In the genomic region with DNA sequence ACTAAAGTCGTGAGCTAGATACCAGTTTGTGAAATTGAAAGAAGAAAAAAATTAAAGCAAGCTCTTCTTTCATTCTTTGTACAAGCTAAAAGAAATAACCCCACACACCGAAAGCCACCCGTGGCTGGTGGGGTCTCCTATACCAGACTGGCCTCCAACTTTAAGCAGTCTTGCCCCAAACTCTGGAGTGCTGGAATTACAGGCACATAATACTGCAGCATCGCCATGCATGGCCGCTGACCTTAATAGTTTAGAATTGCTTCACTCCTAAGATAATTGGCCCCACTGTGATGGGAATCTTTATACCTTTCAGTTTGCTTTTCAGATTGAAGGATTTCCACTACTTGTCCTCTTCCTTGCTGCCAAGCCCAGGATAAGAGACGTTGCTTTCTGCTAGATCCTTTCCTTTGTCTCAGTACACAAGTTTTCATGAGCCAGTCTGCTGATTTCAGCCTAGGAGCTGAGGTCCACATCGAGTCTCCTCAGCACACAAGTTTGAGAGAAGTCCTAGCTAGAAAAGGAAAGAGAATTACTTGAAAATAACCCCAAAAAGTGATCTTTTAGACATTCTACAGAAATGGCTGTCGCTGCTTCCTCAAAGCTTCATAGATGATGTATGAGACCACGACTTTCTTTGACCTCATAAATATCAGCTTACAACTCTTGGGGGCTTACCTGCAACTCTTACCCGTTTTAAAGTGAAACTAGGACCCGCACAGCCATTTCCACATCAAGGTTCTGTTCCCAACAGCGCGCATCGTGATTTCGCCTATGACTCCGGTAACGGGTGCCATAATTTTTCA, we compare ENCODE assay signal across 8 mouse cellular contexts. TPM values are rescaled to one million over a fixed set of nuclear protein-coding genes. Genes with fewer than 3 reads are reported as not detected.
DNase-seq lines count a peak whose midpoint lies in the region; ATAC-seq and TF ChIP-seq lines count a peak whose summit lies in the region.

No protein-coding gene starts in this region.

- TF ChIP-seq CTCF in cerebellum, adult 2 months (IDR thresholded peaks at IDR 0.05; ENCODE audit: borderline replicate concordance, insufficient read depth, low read depth, low read length): no peak

- peak overlapping the region; percentile 66 for H3K4me3 ChIP-seq in cerebellum, adult 2 months (replicated peaks; ENCODE audit: insufficient read depth, low read depth, low read length)
- peak overlapping the region; percentile 79 for H3K4me3 ChIP-seq in forebrain, embryonic 13.5 days
- peak overlapping the region; percentile 82 for H3K4me3 ChIP-seq in limb, embryonic 14.5 days (replicated peaks; ENCODE audit: low read length)
- peak overlapping the region; percentile 60 for H3K4me3 ChIP-seq in stomach, embryonic 16.5 days (replicated peaks; ENCODE audit: low read length)

- peak overlapping the region; percentile 95 for H3K27ac ChIP-seq in cerebellum, adult 2 months (ENCODE audit: insufficient read depth, low read length)
- peak overlapping the region; percentile 99 for H3K27ac ChIP-seq in forebrain, embryonic 13.5 days
- H3K27ac ChIP-seq in limb, embryonic 14.5 days (replicated peaks; ENCODE audit: low read depth, low read length): peak overlapping the region; percentile 100
- H3K27ac ChIP-seq in stomach, embryonic 16.5 days (ENCODE audit: low read length): peak overlapping the region; percentile 100

- TF ChIP-seq POLR2A in cerebellum, adult 2 months (IDR thresholded peaks at IDR 0.05; ENCODE audit: borderline replicate concordance, insufficient read depth, low read length): no peak
- no peak for TF ChIP-seq POLR2A in limb, embryonic 14.5 days (IDR thresholded peaks at IDR 0.05; ENCODE audit: borderline replicate concordance, extremely low read depth, insufficient read depth, insufficient read length)

- no peak for DNase-seq in cerebellum, adult 2 months
- no peak for DNase-seq in cerebellum, adult 9-10 months
- DNase-seq in A20 (ENCODE audit: low read depth, low spot score): peak; percentile 60
- DNase-seq in limb, embryonic 14.5 days (ENCODE audit: low spot score): no peak
- no peak for DNase-seq in urinary bladder, adult 18-20 months (ENCODE audit: low spot score in 2 of 2)
- no peak for DNase-seq in cerebellum, postnatal 4 days (ENCODE audit: low spot score in 2 of 2)

- ATAC-seq in forebrain, embryonic 13.5 days: no peak
- no peak for ATAC-seq in limb, embryonic 14.5 days (ENCODE audit: low FRiP score, low read depth)
- no peak for ATAC-seq in stomach, embryonic 16.5 days (ENCODE audit: insufficient read depth, low FRiP score)

- peaks cover 28% of the 10 kb centered on the region; the same call in 1 of the 2 replicates for H3K36me3 ChIP-seq in forebrain, embryonic 13.5 days (ENCODE audit: poor library complexity, severe bottlenecking)
- H3K36me3 ChIP-seq in limb, embryonic 14.5 days (ENCODE audit: control insufficient read depth, insufficient read depth, low read length): peaks cover 25% of the 10 kb centered on the region
- H3K36me3 ChIP-seq in stomach, embryonic 16.5 days (ENCODE audit: control insufficient read depth, insufficient read depth, low read length): peaks cover 7% of the 10 kb centered on the region; the same call in 1 of the 2 replicates

- peaks cover 4% of the 10 kb centered on the region; the same call in 1 of the 2 replicates for H3K4me1 ChIP-seq in cerebellum, adult 2 months (ENCODE audit: control insufficient read depth, insufficient read depth, low read length)
- H3K4me1 ChIP-seq in forebrain, embryonic 13.5 days: peaks cover 64% of the 10 kb centered on the region
- H3K4me1 ChIP-seq in limb, embryonic 14.5 days (ENCODE audit: control insufficient read depth, insufficient read depth, low read length): peaks cover 39% of the 10 kb centered on the region
- peaks cover 47% of the 10 kb centered on the region for H3K4me1 ChIP-seq in stomach, embryonic 16.5 days (ENCODE audit: control insufficient read depth, insufficient read depth, low read length)

- peak overlapping the region; percentile 95 for H3K9ac ChIP-seq in forebrain, embryonic 13.5 days
- H3K9ac ChIP-seq in limb, embryonic 14.5 days (ENCODE audit: low read depth, low read length, severe bottlenecking): peak overlapping the region; percentile 97
- peak overlapping the region; percentile 78 for H3K9ac ChIP-seq in stomach, embryonic 16.5 days (ENCODE audit: low read length)

- WGBS in cerebellum, adult 2 months: 2% methylated on average over 17 of the region's 17 CpGs
- 8% methylated on average over 17 of the region's 17 CpGs for WGBS in forebrain, embryonic 13.5 days
- 8% methylated on average over 17 of the region's 17 CpGs for WGBS in limb, embryonic 14.5 days
- 5% methylated on average over 17 of the region's 17 CpGs for WGBS in stomach, embryonic 16.5 days

- H3K4me2 ChIP-seq in forebrain, embryonic 13.5 days: peak overlapping the region; percentile 84
- peak overlapping the region; percentile 85 for H3K4me2 ChIP-seq in limb, embryonic 14.5 days (replicated peaks; ENCODE audit: low read depth, low read length, severe bottlenecking)
- H3K4me2 ChIP-seq in stomach, embryonic 16.5 days (ENCODE audit: low read depth, low read length): peak overlapping the region; percentile 70

- H3K27me3 ChIP-seq in cerebellum, adult 2 months (ENCODE audit: control insufficient read depth, insufficient read depth, low read length): no peaks in the 10 kb centered on the region
- H3K27me3 ChIP-seq in forebrain, embryonic 13.5 days: no peaks in the 10 kb centered on the region
- H3K27me3 ChIP-seq in limb, embryonic 14.5 days (ENCODE audit: control insufficient read depth, insufficient read depth, low read length): no peaks in the 10 kb centered on the region
- H3K27me3 ChIP-seq in stomach, embryonic 16.5 days (ENCODE audit: control insufficient read depth, insufficient read depth, low read length): no peaks in the 10 kb centered on the region

- no peaks in the 10 kb centered on the region for H3K9me3 ChIP-seq in forebrain, embryonic 13.5 days (replicated peaks)
- H3K9me3 ChIP-seq in limb, embryonic 14.5 days (ENCODE audit: control insufficient read depth, low read length): no peaks in the 10 kb centered on the region
- H3K9me3 ChIP-seq in stomach, embryonic 16.5 days (replicated peaks; ENCODE audit: control insufficient read depth, low read length): no peaks in the 10 kb centered on the region

RNA-seq across cellular contexts. Expression of gene Pnrc2, which starts 0.9 kb away (rescaled TPM):
- polyA plus RNA-seq in cerebellum, adult 2 months (2012; rRNA removed): 59.7 and 61.5 TPM in 2 replicates
- polyA plus RNA-seq in forebrain, embryonic 13.5 days (2015; fragmentation: Nextera tagmentation; extraction: Ambion mirVana): 180 and 185 TPM in 2 replicates
- polyA plus RNA-seq in limb, embryonic 14.5 days (2012; rRNA removed): 105 and 106 TPM in 2 replicates
- polyA plus RNA-seq in limb, embryonic 14.5 days (2014; fragmentation: Nextera tagmentation; extraction: Ambion mirVana): 165 and 178 TPM in 2 replicates
- polyA plus RNA-seq in stomach, embryonic 16.5 days (2015; fragmentation: Nextera tagmentation; extraction: Ambion mirVana): 168 and 169 TPM in 2 replicates

RNA-seq across cellular contexts. Expression of gene Srsf10, which starts 17.2 kb away (rescaled TPM):
- polyA plus RNA-seq in cerebellum, adult 2 months (2012; rRNA removed): 54.7 and 61.5 TPM in 2 replicates
- polyA plus RNA-seq in forebrain, embryonic 13.5 days (2015; fragmentation: Nextera tagmentation; extraction: Ambion mirVana): 341 and 352 TPM in 2 replicates
- 139 and 145 TPM in 2 replicates for polyA plus RNA-seq in limb, embryonic 14.5 days (2012; rRNA removed)
- 258 and 273 TPM in 2 replicates for polyA plus RNA-seq in limb, embryonic 14.5 days (2014; fragmentation: Nextera tagmentation; extraction: Ambion mirVana)
- 192 and 199 TPM in 2 replicates for polyA plus RNA-seq in stomach, embryonic 16.5 days (2015; fragmentation: Nextera tagmentation; extraction: Ambion mirVana)

RNA-seq across cellular contexts. Expression of gene Cnr2, which starts 22.4 kb away (rescaled TPM):
- 0.05 and 0.06 TPM in 2 replicates for polyA plus RNA-seq in cerebellum, adult 2 months (2012; rRNA removed)
- polyA plus RNA-seq in forebrain, embryonic 13.5 days (2015; fragmentation: Nextera tagmentation; extraction: Ambion mirVana): 0.13 and 0.21 TPM in 2 replicates
- polyA plus RNA-seq in limb, embryonic 14.5 days (2012; rRNA removed): 0.70 TPM in 2 replicates
- polyA plus RNA-seq in limb, embryonic 14.5 days (2014; fragmentation: Nextera tagmentation; extraction: Ambion mirVana): 0.57 and 0.94 TPM in 2 replicates
- polyA plus RNA-seq in stomach, embryonic 16.5 days (2015; fragmentation: Nextera tagmentation; extraction: Ambion mirVana): 0.59 and 0.90 TPM in 2 replicates

RNA-seq across cellular contexts. Expression of gene Fuca1, which starts 47.7 kb away (rescaled TPM):
- polyA plus RNA-seq in cerebellum, adult 2 months (2012; rRNA removed): 46.5 and 47.9 TPM in 2 replicates
- 41.7 and 56.6 TPM in 2 replicates for polyA plus RNA-seq in forebrain, embryonic 13.5 days (2015; fragmentation: Nextera tagmentation; extraction: Ambion mirVana)
- 45.6 and 50.1 TPM in 2 replicates for polyA plus RNA-seq in limb, embryonic 14.5 days (2012; rRNA removed)
- 80.8 and 92.8 TPM in 2 replicates for polyA plus RNA-seq in limb, embryonic 14.5 days (2014; fragmentation: Nextera tagmentation; extraction: Ambion mirVana)
- polyA plus RNA-seq in stomach, embryonic 16.5 days (2015; fragmentation: Nextera tagmentation; extraction: Ambion mirVana): 98.9 and 132 TPM in 2 replicates
